Mouse (Mus musculus): ENCODE results near the gene Fxr2. TPM values are rescaled to one million over a fixed set of nuclear protein-coding genes. Genes with fewer than 3 reads are reported as not detected.

Fxr2 gene
- polyA plus RNA-seq (2012): 78.1 and 86.4 TPM in 2 replicates

DNA sequence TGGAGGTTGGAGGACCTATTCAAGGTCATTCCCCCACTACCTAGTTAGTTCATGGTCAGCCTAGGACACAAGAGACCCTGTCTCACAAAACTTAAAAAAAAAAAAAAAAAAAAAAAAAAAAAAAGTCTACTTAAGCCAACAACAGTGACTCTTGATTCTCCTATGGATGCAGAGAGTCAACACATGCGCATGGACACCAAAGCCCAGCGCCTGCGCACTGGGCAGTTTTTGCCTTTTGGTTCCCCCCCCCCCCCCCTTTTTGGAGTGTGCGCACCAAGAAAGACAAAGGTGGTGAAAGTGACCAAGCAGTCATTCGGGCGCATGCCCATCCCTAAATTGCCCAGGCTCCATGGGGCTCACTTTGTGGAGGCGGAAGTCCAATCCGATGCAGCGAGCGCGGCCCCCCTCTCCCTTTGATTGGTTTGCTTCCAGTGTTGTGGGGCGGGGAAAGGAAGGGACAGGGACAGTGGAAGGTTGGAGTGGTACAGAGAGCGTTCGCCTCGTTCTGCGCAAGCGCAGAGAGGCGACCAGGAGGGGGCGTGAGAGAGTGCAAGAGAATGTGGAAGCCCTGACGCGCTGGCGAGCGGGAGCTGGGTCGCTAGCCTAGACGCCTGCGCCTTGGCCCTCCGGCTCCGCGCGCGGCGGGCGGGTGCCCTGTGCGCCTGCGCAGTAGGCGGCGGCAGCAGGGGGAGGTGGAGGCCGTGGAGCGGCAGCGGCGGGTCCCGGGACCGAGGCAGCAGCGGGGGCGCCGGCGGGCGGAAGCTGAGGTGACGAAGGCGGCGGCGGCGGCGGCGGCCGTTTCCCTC lies at the start of gene Fxr2:
Fxr2 (plus strand) TSS at position 707 of the 806 bp plus-strand sequence.

DNA sequence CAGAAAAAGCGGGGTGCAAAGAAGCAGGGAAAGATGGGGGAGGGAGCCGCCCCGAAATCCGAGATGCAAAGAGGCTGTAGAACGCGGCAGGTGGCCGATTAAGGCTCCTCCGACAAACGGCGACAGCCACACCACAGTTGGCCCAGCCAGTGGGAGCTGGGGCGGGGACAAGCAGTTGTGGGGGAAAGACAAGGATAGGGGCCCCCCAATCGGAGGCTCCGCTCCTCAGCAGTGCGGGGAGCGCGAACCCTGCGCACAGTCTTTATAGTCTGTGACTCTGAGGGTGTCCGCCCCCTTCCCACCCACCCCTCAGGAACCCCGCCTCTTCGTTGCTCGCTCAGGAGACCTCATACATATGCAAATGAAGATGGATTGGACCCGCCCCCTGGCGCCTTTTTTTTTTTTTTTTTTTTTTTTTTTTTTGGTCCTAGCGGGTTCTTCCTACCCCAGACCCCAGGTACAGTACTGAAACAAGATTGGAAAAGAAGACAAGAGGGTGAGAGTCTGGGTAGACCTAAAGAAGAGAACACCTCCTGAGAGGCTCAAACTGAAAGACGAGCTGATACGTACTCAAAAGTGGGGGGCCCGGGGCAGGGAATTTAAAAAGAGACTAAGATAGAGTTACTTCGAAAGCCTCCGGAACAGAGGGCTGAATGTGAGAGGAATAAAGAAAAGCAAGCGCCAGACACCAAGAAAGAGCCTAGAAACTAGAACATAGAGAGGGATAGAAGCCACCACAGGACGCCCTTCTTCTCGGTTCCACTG lies 26.9 kb upstream of the Fxr2 start, which contains the start of gene Atp1b2:
Atp1b2 (minus strand) TSS at position 217 of the 765 bp plus-strand sequence.

DNA sequence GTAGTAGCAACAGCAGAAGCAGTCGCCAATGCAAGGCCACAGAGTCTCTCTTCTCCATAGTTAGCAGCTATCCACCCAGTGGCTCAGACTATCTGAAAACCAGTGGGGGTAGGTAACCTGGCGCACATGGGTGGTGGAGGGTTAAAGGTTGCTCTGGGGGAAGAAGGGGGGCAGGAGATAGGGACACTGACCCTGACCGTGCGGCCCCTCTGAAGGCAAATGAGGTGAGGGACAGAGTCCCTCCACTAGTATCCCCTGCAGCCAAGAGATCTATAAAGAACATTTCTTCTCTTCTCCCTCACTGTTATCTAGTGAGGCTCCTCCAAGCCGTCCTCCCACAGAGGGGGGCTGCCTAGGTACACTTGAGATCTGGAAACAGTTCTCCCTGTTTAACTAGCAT lies 15.0 kb upstream of the Fxr2 start, which contains the start of gene Shbg:
Shbg (minus strand) TSS at position 101 of the 400 bp plus-strand sequence.

GRCm38 (mm10) chr11:69621571-69622268 lies 11.1 kb upstream of the Fxr2 start, which contains the start of gene Sat2:
Gene Sat2, plus strand, starts transcription at chr11:69622024.

GRCm38 (mm10) chr11:69655264-69656064 lies 22.7 kb downstream of the Fxr2 start, which contains the start of gene Sox15:
Gene Sox15, plus strand, starts transcription at chr11:69655314.

DNA sequence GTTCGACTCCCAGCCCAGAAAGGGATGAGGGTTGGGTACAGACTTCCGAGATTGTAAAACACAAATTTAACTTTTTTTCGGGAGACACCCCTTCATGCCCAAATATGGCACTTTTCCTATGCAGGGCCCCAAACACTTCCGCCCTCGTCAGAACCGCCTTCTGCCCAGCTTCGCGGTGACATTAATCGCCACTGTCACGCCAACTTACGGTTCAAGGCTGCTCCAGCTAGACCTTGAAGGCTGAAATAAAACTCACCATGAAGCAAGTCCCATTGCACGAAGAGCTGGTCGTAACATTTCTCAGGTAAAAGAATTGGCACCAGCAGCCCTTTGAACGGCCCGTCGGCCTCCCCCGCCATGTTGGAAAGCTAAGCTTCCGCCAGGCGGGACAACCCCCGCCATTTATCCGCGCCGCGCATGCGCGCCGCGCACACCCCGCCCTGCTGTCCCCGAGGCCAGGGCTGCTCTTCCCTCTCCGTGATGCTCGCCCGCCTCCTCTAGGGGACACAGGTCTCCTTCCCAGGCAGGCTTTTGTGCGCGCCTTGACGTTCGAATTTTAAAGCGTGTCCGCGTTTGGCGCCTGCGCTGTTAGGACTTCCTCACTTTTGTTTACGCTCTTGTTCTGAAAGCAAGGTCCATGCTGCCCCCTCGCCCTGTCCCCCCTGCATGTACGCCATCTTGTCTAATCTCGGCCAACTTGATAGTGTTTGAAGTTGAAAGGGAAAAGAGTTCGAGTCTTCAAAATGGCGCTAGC lies 29.6 kb downstream of the Fxr2 start, which contains the start of gene Mpdu1:
Mpdu1 (minus strand) TSS at position 430 of the 754 bp plus-strand sequence.

GRCm38 (mm10) chr11:69665961-69666664 lies 33.3 kb downstream of the Fxr2 start, which contains the start of gene Cd68:
Gene Cd68, minus strand, starts transcription at chr11:69666153.

GRCm38 (mm10) chr11:69672211-69672706 lies 39.5 kb downstream of the Fxr2 start, which contains the start of gene Eif4a1:
Gene Eif4a1, minus strand, starts transcription at chr11:69672423.

GRCm38 (mm10) chr11:69681314-69682208 lies 48.8 kb downstream of the Fxr2 start, which contains the start of gene Senp3:
Gene Senp3, minus strand, starts transcription at chr11:69682084.

GRCm38 (mm10) chr11:69685526-69686148 lies 52.8 kb downstream of the Fxr2 start, which contains the start of gene Tnfsf13:
Gene Tnfsf13, minus strand, starts transcription at chr11:69685784.

DNA sequence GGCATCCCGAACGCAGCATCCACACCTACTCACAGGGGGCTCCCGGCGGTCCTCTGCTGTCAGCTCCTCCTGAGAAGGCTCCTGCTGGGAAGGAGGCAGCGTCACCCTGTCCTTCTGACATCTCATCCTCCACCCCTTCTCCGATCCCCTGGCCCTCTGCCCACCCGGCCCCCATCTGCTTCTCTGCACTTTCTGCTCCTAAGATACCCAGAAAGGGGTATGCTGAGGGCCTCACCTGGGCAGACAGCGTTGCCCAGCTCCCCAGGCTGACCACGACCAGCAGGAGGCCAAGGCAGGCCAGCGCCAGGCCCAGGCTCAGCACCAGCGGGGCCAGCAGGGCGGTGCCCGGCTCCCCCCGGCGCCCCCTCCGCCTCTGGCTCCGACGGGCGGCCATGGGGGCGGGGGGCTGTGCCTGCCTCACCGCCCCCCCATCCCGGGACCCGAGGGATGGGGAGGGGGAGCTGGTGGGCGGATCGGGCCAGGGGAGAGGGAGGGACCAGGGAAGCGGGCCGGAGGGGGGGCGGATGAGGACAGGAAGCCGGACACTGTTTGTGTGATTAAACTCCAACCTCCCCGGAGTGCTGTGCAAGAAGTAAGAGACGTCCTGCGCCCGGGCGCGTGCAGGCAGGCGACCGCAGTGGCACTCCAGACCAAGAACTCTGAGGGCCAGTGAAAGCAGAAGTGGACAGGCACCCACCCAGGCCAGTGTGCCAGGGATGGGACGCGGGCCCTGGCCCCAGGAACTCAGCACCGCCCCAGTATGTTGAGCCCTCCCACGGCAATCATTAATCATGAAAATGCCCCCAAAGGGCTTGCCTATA lies 62.8 kb downstream of the Fxr2 start, which contains the start of the genes Tnfsf12 and Tnfsfm13:
Tnfsf12 (minus strand) TSS at position 489 of the 821 bp plus-strand sequence.
Tnfsfm13 (minus strand) TSS at position 738 of the 821 bp plus-strand sequence.

Other genes starting within 250 kb of the Fxr2 start
- gene Naa38, start 237.5 kb upstream of the Fxr2 start, polyA plus RNA-seq (2012): 114 and 133 TPM in 2 replicates
- 8.7 and 8.8 TPM in 2 replicates for gene Cyb5d1, start 237.4 kb upstream of the Fxr2 start, polyA plus RNA-seq (2012)
- gene Tmem88, start 234.8 kb upstream of the Fxr2 start, polyA plus RNA-seq (2012): 1.6 and 2.5 TPM in 2 replicates
- gene Kdm6b, start 219.3 kb upstream of the Fxr2 start, polyA plus RNA-seq (2012): 242 and 341 TPM in 2 replicates
- gene Dnah2, start 83.9 kb upstream of the Fxr2 start, polyA plus RNA-seq (2012): 0.03 TPM in 1 of 2 replicates, not detected in the other
- 0.69 and 1.4 TPM in 2 replicates for gene Efnb3, start 72.8 kb upstream of the Fxr2 start, polyA plus RNA-seq (2012)
- 15.1 and 19.3 TPM in 2 replicates for gene Wrap53, start 52.7 kb upstream of the Fxr2 start, polyA plus RNA-seq (2012)
- gene Trp53, start 52.6 kb upstream of the Fxr2 start, polyA plus RNA-seq (2012): 107 and 113 TPM in 2 replicates
- 60.8 and 72.4 TPM in 2 replicates for gene Atp1b2, start 27.0 kb upstream of the Fxr2 start, polyA plus RNA-seq (2012)
- not detected in 2 replicates for gene Shbg, start 15.1 kb upstream of the Fxr2 start, polyA plus RNA-seq (2012)
- not detected in 2 replicates for gene Sat2, start 11.0 kb upstream of the Fxr2 start, polyA plus RNA-seq (2012)
- 0.48 and 1.3 TPM in 2 replicates for gene Sox15, start 22.3 kb downstream of the Fxr2 start, polyA plus RNA-seq (2012)
- 34.6 and 45.3 TPM in 2 replicates for gene Mpdu1, start 29.7 kb downstream of the Fxr2 start, polyA plus RNA-seq (2012)
- gene Cd68, start 33.2 kb downstream of the Fxr2 start, polyA plus RNA-seq (2012): 27.8 and 36.3 TPM in 2 replicates
- 275 and 277 TPM in 2 replicates for gene Eif4a1, start 39.4 kb downstream of the Fxr2 start, polyA plus RNA-seq (2012)
- 103 and 104 TPM in 2 replicates for gene Senp3, start 49.1 kb downstream of the Fxr2 start, polyA plus RNA-seq (2012)
- 11.4 TPM in 2 replicates for gene Tnfsf13, start 52.8 kb downstream of the Fxr2 start, polyA plus RNA-seq (2012)
- gene Tnfsf12, start 62.9 kb downstream of the Fxr2 start, polyA plus RNA-seq (2012): 7.9 and 10.0 TPM in 2 replicates
- 2.5 and 3.6 TPM in 2 replicates for gene Tnfsfm13, start 63.1 kb downstream of the Fxr2 start, polyA plus RNA-seq (2012)
- 82.4 and 83.8 TPM in 2 replicates for gene Polr2a, start 125.6 kb downstream of the Fxr2 start, polyA plus RNA-seq (2012)
- not detected in 2 replicates for gene Slc35g3, start 129.0 kb downstream of the Fxr2 start, polyA plus RNA-seq (2012)
- gene Zbtb4, start 132.9 kb downstream of the Fxr2 start, polyA plus RNA-seq (2012): 3.7 and 6.1 TPM in 2 replicates
- gene Chrnb1, start 163.0 kb downstream of the Fxr2 start, polyA plus RNA-seq (2012): 1.1 and 1.2 TPM in 2 replicates
- 1.1 and 1.4 TPM in 2 replicates for gene Fgf11, start 168.9 kb downstream of the Fxr2 start, polyA plus RNA-seq (2012)
- gene Tmem102, start 172.6 kb downstream of the Fxr2 start, polyA plus RNA-seq (2012): 0.03 TPM in 1 of 2 replicates, not detected in the other
- not detected in 2 replicates for gene Gm39566, start 182.3 kb downstream of the Fxr2 start, polyA plus RNA-seq (2012)
- not detected in 2 replicates for gene Spem2, start 185.5 kb downstream of the Fxr2 start, polyA plus RNA-seq (2012)
- gene Spem1, start 189.2 kb downstream of the Fxr2 start, polyA plus RNA-seq (2012): 0.11 TPM in 1 of 2 replicates, not detected in the other
- 40.3 and 57.2 TPM in 2 replicates for gene Nlgn2, start 204.8 kb downstream of the Fxr2 start, polyA plus RNA-seq (2012)
- gene Tmem256, start 205.5 kb downstream of the Fxr2 start, polyA plus RNA-seq (2012): 437 and 678 TPM in 2 replicates
- gene Plscr3, start 213.4 kb downstream of the Fxr2 start, polyA plus RNA-seq (2012): 149 and 165 TPM in 2 replicates
- 0.27 and 0.99 TPM in 2 replicates for gene Tnk1, start 225.7 kb downstream of the Fxr2 start, polyA plus RNA-seq (2012)
- gene Tmem95, start 245.0 kb downstream of the Fxr2 start, polyA plus RNA-seq (2012): not detected in 2 replicates
- gene Kctd11, start 248.4 kb downstream of the Fxr2 start, polyA plus RNA-seq (2012): 1.2 and 1.7 TPM in 2 replicates

Data from megakaryocyte-erythroid progenitor cell, adult 5 weeks (primary cell).